Mouse (Mus musculus): Measurements from ENCODE around the gene Tjp2.
A peak's percentile ranks its signal among the peaks of the same experiment; 100 is the strongest.
"Not testable (repeated sequence)": the region's sequence is repeated elsewhere in the genome, so short reads cannot be mapped to it uniquely, and the experiment has no call there.

The Tjp2 gene

DNA sequence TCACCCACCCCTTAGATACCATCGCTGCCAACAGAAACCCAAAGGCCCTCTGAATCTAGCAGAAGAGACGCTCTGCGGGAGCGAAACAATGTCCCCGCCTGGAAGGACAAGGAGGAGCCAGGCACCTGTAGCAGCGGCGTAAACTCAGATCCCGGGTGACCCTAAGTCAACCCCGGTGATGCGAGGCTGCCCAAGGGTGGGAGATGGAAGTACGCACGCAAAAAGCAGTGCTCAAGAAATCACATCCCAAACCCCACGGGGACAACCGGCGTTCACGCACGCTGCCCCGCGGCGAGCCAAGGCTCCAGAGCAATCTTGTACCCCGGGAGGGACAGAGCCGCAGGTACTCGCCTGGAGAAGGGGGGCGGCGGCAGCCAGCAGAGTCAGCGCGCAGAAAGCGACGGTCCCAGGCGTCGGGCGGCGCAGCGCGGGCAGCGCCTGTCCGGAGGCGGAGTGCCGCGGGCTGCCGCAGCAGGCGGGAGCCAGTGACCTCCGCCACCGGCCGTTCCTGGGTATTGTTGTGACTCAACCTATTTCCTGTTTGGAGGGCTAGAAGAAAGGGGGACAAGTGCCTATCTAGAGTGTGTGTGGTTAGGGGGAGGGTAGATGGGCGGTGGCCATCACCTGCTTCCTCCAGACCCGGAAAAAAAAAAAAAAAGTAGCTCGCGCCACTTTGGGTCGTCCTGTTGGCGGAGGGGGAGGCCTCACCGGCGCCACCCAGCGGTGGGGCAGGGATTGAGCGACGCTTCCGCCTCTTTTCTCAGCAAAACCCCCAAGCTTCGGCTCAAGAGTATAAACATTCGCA is at the start of gene Tjp2:
Gene Tjp2 (minus strand): TSS at position 531 of the 805 bp plus-strand sequence.
- DNase-seq (ENCODE audit: low spot score) = peak; percentile 55

DNA sequence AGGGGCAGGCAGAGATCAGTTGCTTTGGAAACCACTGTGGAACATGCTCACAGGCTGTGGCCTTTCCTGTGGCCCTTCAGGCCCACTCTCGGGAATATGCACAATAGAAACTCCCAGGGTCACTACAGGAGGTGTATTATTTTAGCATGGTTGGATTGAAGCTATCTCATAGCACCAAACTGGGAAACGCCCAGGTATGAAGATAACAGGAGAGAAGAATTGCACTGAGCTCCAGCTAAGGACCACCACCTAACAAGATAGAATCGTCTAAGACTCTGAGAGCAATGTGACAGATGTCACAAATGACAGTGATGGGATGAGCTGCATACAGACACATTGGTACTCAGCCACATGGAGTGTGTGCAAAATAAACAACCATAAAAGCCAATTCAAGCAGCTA is 49.5 kb upstream of the Tjp2 start:
- DNase-seq (ENCODE audit: low spot score) = no peak

DNA sequence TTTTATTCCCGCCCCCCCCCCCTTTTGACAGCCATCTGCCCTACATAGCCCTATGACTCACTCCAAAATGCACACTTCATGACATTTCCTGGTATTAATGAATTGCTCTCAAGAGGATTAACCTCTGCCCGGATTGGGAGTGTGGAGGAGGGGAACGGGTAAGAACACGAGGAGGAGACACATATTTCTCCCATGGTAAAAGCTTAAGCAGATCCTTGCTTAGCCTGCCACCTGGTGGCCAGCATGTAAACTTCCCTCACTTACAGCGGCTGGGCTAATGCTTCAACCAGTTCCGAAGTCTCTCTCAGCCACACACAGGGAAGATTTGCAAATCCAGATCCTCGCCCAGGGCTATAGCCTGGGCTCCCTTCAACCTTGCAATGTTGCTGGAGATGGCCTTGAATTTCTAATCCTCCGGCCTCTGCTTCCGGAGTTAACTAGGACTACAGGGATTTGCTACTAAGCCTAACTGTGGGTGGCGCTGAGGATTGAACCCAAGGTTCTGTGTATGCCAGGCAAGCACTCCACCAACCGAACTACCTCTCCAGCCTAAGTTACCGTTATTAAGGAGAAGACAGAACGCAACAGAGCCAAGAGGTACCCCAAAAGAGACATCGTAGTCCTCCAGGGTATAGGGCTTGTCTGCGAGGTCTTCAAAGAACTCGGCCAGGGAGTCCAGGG is 47.1 kb upstream of the Tjp2 start:
- DNase-seq (ENCODE audit: low spot score) = peak; percentile 74

GRCm38 (mm10) chr19:24271326-24271725 is 46.5 kb upstream of the Tjp2 start:
- no peak for DNase-seq (ENCODE audit: low spot score)

DNA sequence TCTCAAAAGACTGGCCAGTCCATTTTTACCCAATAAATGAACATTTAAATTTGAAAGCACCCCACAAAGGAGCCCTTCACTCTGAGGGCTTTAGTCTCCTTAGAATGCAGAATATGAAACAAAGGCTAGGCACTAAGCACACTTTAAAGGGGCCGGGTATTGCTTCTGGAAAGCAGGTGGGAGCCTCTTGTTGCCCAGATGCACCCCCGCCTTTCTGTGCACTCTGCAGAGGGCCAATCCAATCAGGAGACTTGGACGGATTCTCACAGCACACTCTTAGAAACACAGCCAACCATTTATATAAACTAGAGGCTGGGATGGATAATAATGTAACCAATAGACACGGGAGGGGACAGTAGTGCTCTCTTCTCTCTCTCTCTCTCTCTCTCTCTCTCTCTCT is 43.7 kb upstream of the Tjp2 start:
- no peak for DNase-seq (ENCODE audit: low spot score)

- no peak for DNase-seq (ENCODE audit: low spot score)
These were observed 41.4 kb upstream of the Tjp2 start for GRCm38 (mm10) chr19:24266046-24266830.

GRCm38 (mm10) chr19:24264991-24265390 is 40.2 kb upstream of the Tjp2 start:
- peak; percentile 75 for DNase-seq (ENCODE audit: low spot score)

- DNase-seq (ENCODE audit: low spot score) = no peak
These were observed 37.9 kb upstream of the Tjp2 start for GRCm38 (mm10) chr19:24262736-24263135.

DNA sequence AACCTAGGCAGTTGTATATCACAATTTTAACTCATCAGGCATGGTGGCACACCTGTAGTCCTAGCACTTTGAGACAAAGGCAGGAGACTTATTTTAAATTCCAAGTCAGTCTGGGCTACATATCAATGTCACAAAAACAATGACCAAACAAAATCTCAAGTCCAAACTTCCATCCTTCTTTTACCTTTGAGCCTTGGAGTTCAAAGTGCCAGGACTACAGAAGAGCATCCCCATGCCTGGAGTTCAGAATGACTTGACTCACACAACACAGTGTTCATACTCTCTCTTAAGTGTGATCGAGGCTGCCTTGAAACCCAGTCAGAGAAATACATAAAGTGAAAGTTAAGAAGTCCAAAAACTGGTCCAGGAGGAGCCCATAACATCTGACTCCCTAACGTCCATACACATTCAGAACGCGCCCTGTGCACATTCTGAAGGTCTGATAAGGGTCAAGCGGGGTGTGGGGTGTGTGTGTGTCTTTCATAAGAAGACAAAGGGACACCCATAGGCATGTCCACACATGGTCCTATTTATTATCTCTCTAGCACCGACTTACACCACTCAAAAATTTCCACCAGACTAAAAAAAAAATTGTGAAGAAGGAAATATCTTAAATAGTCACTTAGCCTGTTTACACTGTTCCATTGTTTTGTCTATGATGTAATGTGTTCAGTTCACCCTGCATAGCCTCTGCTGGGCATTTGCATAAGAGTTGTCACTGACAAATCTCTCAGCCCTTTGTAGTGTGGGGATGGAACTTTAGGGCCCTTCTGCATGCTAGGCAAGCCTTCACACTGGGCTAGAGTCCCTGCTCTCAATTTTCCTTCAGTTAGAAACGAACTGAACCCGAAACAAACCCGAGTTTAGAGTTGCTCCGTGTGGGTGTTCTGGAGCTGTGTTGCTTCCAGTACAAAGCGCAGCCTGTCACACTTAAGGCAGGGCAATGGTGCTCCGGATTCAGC is 34.8 kb upstream of the Tjp2 start:
- no peak for DNase-seq (ENCODE audit: low spot score)

DNA sequence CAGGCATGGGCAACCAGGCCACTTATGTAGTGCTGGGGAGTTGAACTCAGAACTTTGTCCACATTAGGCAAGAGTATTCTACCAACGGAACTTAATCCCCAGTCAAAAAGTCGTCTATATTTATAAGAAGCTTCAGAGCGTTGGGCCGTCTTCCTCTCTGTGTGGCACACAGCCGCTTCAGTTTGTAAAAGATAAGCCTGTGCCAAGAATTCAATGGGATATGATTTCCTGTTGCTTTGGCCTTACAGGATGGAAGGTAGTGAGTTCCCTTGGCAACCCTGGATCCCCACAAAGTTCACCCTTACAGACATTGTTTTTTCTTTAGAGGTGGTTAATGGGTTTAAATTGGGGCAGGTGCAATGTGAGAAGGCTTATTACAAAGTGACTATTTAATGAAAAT is 33.5 kb upstream of the Tjp2 start:
- DNase-seq (ENCODE audit: low spot score) = no peak

GRCm38 (mm10) chr19:24257962-24258361 is 33.1 kb upstream of the Tjp2 start:
- DNase-seq (ENCODE audit: low spot score) = no peak

DNA sequence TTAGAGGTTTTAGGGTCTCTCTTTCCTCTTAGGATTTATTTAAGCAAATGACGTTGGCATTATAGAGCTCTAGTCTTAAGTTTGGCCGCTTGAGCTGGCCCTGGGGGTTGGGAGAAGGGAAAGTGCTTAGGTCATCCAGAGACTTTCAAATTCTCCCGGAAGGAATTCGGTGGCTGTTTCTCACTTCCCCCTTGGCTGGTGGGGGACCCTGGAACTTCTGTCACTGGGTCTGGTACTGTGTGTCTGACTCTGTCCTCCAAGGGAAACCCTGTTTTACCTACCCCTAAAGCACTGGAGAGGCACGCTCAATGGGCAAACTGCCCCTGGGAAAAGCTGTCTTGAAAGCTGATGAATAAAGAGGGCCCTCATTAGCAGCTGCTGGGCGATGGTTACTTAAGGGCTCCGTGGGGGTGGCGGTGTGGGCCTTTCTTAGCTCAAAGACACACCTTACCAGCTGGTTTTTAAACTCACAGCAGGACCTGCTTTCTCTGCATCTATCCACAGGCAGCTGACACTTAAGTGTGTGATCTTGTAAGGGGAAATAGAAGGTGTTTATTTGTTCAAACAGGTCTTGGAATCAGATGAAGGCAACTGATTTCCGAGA is 28.9 kb upstream of the Tjp2 start:
- no peak for DNase-seq (ENCODE audit: low spot score)

- DNase-seq (ENCODE audit: low spot score) = no peak
These were observed 27.0 kb upstream of the Tjp2 start for GRCm38 (mm10) chr19:24251869-24252268.

DNA sequence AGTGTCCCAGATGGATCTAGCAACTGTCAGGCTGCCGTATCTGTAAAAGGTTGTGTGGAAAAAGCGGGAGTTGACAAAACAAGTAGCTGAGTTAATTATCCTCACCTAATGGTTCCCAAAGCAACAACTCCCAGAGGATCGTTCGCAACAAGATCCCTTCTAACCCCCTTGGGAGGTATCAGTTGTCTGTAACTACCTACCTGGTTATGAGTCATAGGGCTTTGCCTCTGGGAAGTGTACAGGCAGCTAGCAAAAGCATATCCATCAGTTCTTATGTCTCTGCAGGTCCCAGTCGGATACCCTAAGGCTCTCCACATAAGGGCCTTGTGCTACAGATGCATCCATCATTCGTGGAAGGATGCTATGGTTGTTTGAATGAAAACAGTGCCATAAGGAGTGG is 18.5 kb upstream of the Tjp2 start:
- DNase-seq (ENCODE audit: low spot score) = no peak

DNA sequence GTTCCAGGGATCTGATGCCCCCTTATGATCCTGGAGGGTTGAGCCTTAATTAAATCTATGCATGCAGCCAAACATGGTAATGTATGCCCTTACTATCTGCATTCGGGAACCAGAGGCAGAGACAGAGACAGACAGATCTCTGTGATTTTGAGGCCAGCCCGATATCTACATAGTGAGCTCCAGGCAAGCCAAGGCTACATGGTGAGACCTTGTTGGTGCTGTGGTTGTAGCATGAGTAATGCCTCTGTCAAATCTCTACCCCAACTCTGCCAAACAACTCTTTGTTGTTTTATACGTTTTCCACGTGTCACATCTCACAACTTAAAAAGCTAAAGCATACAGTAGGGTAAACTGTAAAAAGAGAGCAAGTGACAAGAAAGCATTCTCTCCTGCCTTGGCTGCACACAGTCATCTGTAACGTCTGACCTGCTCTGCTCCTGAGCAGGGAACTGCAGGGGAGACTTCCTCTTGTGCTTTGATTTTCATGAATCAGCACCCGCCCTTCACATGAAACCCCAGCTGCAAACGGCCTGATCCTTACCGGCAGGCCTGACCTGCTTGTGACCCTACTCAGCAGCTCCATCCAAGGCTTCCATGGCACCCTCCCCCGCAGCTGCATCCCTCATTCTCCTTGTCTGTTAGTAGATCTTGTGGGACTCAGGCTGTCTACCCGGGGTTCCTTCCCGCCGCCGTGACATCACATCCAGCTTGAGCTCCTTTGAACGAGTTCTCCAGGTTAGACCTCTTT is 17.1 kb upstream of the Tjp2 start:
- no peak for DNase-seq (ENCODE audit: low spot score)

GRCm38 (mm10) chr19:24241271-24241670 is 16.4 kb upstream of the Tjp2 start:
- DNase-seq (ENCODE audit: low spot score) = no peak

- DNase-seq (ENCODE audit: low spot score) = no peak
These were observed 13.2 kb upstream of the Tjp2 start for GRCm38 (mm10) chr19:24238011-24238410.

DNA sequence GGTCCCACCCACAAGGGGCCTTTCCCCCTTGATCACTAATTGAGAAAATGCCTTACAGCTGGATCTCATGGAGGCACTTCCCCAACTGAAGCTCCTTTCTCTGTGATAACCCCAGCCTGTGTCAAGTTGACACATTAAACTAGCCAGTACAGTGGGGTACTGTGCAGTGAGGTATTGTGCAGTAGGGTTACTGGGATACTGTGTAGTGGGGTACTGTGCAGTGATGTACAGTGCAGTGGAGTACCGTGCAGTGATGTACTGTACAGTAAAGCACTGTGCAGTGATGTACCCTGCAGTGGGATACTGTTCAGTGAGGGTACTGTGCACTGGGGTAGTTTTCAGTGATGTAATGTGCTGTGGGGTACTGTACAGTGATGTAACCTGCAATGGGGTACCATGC is 7.5 kb upstream of the Tjp2 start:
- DNase-seq (ENCODE audit: low spot score) = not testable (repeated sequence)

- peak; percentile 29 for DNase-seq (ENCODE audit: low spot score)
These were observed 471 bp upstream of the Tjp2 start for GRCm38 (mm10) chr19:24225305-24225696.

- no peak for DNase-seq (ENCODE audit: low spot score)
These were observed 979 bp downstream of the Tjp2 start for GRCm38 (mm10) chr19:24223851-24224251.

Data from ovary, postnatal 14 days (tissue).